13 mouse cellular contexts compared by ENCODE assay signal in genomic region chr13:83988517-83988916, GRCm38 (mm10).
DNase-seq lines count a peak whose midpoint lies in the region; ATAC-seq lines count a peak whose summit lies in the region.
"Had no signal": no experiment of that assay in that cellular context is flagged by ENCODE, and none has a peak within 500 bp of the region (broad histone marks: within the 10 kb centered on the region; RNA-seq: fewer than 3 reads in every experiment).

No protein-coding gene starts in this region.

- peak; percentile 6 for DNase-seq in retina, postnatal 1 day
- no peak for DNase-seq in retina, embryonic 14.5 days (ENCODE audit: low spot score)
- DNase-seq in cerebellum, postnatal 36 days: peak; percentile 22 to 55
- peak; percentile 52 for DNase-seq in hindbrain, embryonic 14.5 days (ENCODE audit: low spot score)
- no peak for DNase-seq in left cerebral cortex, adult 9 months (ENCODE audit: low spot score in 2 of 2)
- no peak for DNase-seq in gastrocnemius, postnatal 4 days (ENCODE audit: low spot score in 2 of 2)
- DNase-seq: kidney, adult 8-10 months; liver; thymus, postnatal 14 days had no signal

- no peaks in the 10 kb centered on the region for H3K9me3 ChIP-seq in hindbrain, embryonic 14.5 days (ENCODE audit: control insufficient read depth, low read length)
- H3K9me3 ChIP-seq in neural tube, embryonic 13.5 days: no peaks in the 10 kb centered on the region
- H3K9me3 ChIP-seq: embryonic facial prominence, embryonic 15.5 days; heart, embryonic 15.5 days had no signal

- H3K4me1 ChIP-seq in hindbrain, embryonic 14.5 days (replicated peaks; ENCODE audit: control insufficient read depth, insufficient read depth, low read length): peaks cover 28% of the 10 kb centered on the region
- peaks cover 37% of the 10 kb centered on the region for H3K4me1 ChIP-seq in neural tube, embryonic 13.5 days (replicated peaks)
- H3K4me1 ChIP-seq: embryonic facial prominence, embryonic 15.5 days; heart, embryonic 15.5 days had no signal

- peak overlapping the region; percentile 86 for H3K27ac ChIP-seq in hindbrain, embryonic 14.5 days
- H3K27ac ChIP-seq in neural tube, embryonic 13.5 days (replicated peaks): peak overlapping the region; percentile 91
- H3K27ac ChIP-seq: embryonic facial prominence, embryonic 15.5 days; heart, embryonic 15.5 days had no signal

- 0 out of 2 replicates have a peak overlapping the region, but pooled peaks have one; percentile 57 for H3K9ac ChIP-seq in hindbrain, embryonic 14.5 days
- peak overlapping the region; percentile 62; the same call in 1 of the 2 replicates for H3K9ac ChIP-seq in neural tube, embryonic 13.5 days
- H3K9ac ChIP-seq: embryonic facial prominence, embryonic 15.5 days; heart, embryonic 15.5 days had no signal

- H3K4me2 ChIP-seq in hindbrain, embryonic 14.5 days (replicated peaks): peak overlapping the region; percentile 57
- peak overlapping the region; percentile 56; the same call in 1 of the 2 replicates for H3K4me2 ChIP-seq in neural tube, embryonic 13.5 days
- H3K4me2 ChIP-seq: heart, embryonic 15.5 days had no signal

- H3K36me3 ChIP-seq in hindbrain, embryonic 14.5 days (replicated peaks; ENCODE audit: control insufficient read depth, insufficient read depth): no peaks in the 10 kb centered on the region
- no peaks in the 10 kb centered on the region for H3K36me3 ChIP-seq in neural tube, embryonic 13.5 days
- H3K36me3 ChIP-seq: embryonic facial prominence, embryonic 15.5 days; heart, embryonic 15.5 days had no signal

- WGBS in hindbrain, embryonic 14.5 days: 40% methylated on average over 4 of the region's 4 CpGs
- WGBS in neural tube, embryonic 13.5 days: 28% methylated on average over 4 of the region's 4 CpGs

- no peak overlapping the region for H3K4me3 ChIP-seq in hindbrain, embryonic 14.5 days (replicated peaks; ENCODE audit: low read length)
- H3K4me3 ChIP-seq in neural tube, embryonic 13.5 days: no peak overlapping the region
- H3K4me3 ChIP-seq: heart, embryonic 15.5 days had no signal

- peak; percentile 49; the same call in 1 of the 2 replicates for ATAC-seq in hindbrain, embryonic 14.5 days (ENCODE audit: low FRiP score)
- peak; percentile 68 for ATAC-seq in neural tube, embryonic 13.5 days (ENCODE audit: low read depth)
- no peak for ATAC-seq in frontal cortex, adult (ENCODE audit: low TSS enrichment)

- no peaks in the 10 kb centered on the region for H3K27me3 ChIP-seq in hindbrain, embryonic 14.5 days (ENCODE audit: control insufficient read depth, insufficient read depth, low read length)
- no peaks in the 10 kb centered on the region for H3K27me3 ChIP-seq in neural tube, embryonic 13.5 days
- H3K27me3 ChIP-seq: embryonic facial prominence, embryonic 15.5 days; heart, embryonic 15.5 days had no signal

Comparison
In these comparisons a context has a peak if more than half of its experiments do, and no peak if none do; other contexts are left out.
1. DNase-seq: peak in retina, postnatal 1 day (single experiment), cerebellum, postnatal 36 days (2 of 2) and hindbrain, embryonic 14.5 days (single experiment); none in retina, embryonic 14.5 days (single experiment), left cerebral cortex, adult 9 months (0 of 2) and gastrocnemius, postnatal 4 days (0 of 2).